Mouse (Mus musculus) left cerebral cortex, postnatal 4 days (tissue): Measurements from ENCODE around the gene Sec61a1. TPM values are rescaled to one million over a fixed set of nuclear protein-coding genes. Genes with fewer than 3 reads are reported as not detected.
A peak's percentile ranks its signal among the peaks of the same experiment; 100 is the strongest.

ENCODE experiments used
- DNase-seq: peaks from one replicate; pipeline ENCODE4 v3.0.0-alpha.2; 2022
- intact Hi-C: fragments of 180-260 bp; cut with DNase I; formaldehyde crosslinking; loops from one replicate; pipeline ENCODE4 v1.15.1; 2025
- total RNA-seq, 2 experiments: library from RNA; stranded (reverse); gene quantifications; 2 replicates each; pipeline ENCODE4 v1.2.3; 2021

Gene Sec61a1
- total RNA-seq, 2 experiments from 2014 or later, result 130 to 133 TPM

GRCm38 (mm10) chr6:88517701-88518403 is 853 bp downstream of the Sec61a1 start:
- intact Hi-C loops, result no loop called here
- no peak for DNase-seq

GRCm38 (mm10) chr6:88516667-88517066 is 2.0 kb downstream of the Sec61a1 start:
- DNase-seq, result no peak
- intact Hi-C loops, result no loop called here

- intact Hi-C loops, result no loop called here
- no peak for DNase-seq
These were observed 2.7 kb downstream of the Sec61a1 start for GRCm38 (mm10) chr6:88515971-88516370.

- intact Hi-C loops, result no loop called here
- DNase-seq, result no peak
These were observed 4.2 kb downstream of the Sec61a1 start for GRCm38 (mm10) chr6:88514546-88514945.

DNA sequence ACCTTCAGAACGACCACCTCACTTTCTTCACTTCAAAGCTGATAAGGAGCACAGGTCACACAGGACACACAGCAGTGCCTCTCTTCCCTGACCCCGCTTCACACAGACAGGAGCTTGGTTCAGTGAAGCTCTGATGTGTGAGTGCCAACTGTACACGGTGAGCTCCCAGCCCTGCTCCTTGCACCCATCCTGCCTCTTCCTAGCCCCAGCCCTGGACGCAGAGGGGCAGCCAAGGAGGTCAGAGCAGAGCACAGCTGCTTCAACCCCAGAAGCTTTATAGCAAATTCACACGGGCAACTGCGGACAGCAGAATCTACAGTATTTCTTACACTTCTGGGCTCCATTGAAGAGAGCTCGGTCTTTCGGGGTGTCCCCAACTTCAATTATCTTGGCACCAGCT is 4.7 kb downstream of the Sec61a1 start:
- intact Hi-C loops, result no loop called here
- no peak for DNase-seq

GRCm38 (mm10) chr6:88503044-88503443 is 15.7 kb downstream of the Sec61a1 start:
- intact Hi-C loops, result loop anchor here (5.0 kb wide), 1 partner anchor 391 kb away; no protein-coding TSS in a partner anchor
- DNase-seq, result no peak

DNA sequence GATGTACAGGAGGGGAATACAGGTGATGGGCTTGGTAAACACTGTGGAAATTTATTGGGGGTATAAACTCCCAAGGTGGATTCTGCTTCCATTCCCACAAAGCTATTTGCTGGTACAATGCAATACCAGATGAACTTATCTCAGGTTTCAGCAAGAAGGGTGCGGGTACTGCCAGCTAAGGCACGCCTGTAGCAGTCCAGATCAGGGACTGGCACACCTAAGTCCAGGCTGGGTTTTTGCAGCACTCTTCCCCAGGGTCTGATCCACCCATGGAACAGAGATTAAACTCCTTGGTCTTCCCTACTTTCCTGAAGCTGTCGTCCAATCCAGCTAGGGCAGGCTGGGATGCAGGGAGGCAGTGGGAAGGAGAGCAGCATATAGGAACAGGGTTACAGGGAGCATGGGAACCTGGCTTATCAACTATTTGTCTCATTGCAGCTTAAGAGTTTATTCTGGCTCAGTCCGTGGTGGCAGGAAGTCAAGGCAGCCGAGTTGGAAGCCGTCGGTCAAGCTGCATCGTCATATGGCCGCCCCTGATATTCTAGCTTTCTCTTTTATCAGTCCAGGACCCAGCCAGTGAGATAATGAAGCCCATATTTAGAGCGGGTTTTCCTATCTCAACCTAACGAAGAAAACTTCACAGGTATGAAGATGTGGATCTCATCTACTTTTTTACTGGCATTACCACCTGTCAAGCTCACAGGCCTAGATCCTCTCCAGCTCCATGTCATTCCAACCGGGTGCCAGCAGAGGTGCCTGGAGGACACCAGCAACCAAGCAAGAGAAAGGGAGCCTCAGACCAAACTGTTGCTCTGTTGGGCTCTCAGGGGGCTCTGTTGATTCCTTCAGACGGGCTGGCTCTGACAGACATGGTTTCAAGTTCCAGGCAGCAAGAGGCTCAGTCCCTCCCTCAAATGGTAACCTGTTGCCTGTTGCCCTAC is 16.4 kb downstream of the Sec61a1 start:
- DNase-seq, result no peak
- intact Hi-C loops, result loop anchor here (5.0 kb wide), 1 partner anchor 390 kb away; no protein-coding TSS in a partner anchor

GRCm38 (mm10) chr6:88500405-88500767 is 18.3 kb downstream of the Sec61a1 start:
- no peak for DNase-seq
- intact Hi-C loops, result loop anchor here (5.0 kb wide), 1 partner anchor 388 kb away; no protein-coding TSS in a partner anchor

- DNase-seq, result peak; percentile 87
- intact Hi-C loops, result loop anchor here (5.0 to 10.0 kb wide), 2 partner anchors 305 to 387 kb away; partner anchors contain the start of gene Gata2
These were observed 19.0 kb downstream of the Sec61a1 start for GRCm38 (mm10) chr6:88499481-88500404.

GRCm38 (mm10) chr6:88493712-88494111 is 25.0 kb downstream of the Sec61a1 start:
- intact Hi-C loops, result loop anchor here (10.0 kb wide), 1 partner anchor 299 kb away; the partner anchor contains the start of gene Gata2
- DNase-seq, result no peak

GRCm38 (mm10) chr6:88490629-88491354 is 27.9 kb downstream of the Sec61a1 start:
- intact Hi-C loops, result loop anchor here (10.0 kb wide), 1 partner anchor 296 kb away; the partner anchor contains the start of gene Gata2
- DNase-seq, result peak; percentile 94

DNA sequence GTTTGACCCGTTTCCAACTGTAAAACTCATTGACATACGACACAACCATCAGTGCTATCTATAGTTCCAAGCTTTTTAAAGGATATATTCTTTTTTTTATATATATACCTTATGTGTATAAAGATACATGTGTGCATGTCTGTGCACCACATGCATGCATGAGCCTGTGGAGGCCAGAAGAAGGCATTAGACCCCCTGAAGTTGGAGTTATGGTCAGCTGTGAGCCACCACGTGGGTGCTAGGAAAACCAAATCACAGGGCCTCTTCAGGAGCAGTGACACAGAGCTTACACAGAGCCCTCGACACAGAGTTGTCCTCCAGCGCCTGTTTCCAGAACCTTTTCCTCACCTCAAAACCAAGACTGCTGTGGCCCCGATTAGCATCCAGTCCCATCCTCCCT is 28.9 kb downstream of the Sec61a1 start:
- no peak for DNase-seq
- intact Hi-C loops, result loop anchor here (10.0 kb wide), 1 partner anchor 295 kb away; the partner anchor contains the start of gene Gata2

GRCm38 (mm10) chr6:88489026-88489425 is 29.7 kb downstream of the Sec61a1 start:
- no peak for DNase-seq
- intact Hi-C loops, result no loop called here

- intact Hi-C loops, result no loop called here
- DNase-seq, result peak; percentile 94
These were observed 31.8 kb downstream of the Sec61a1 start for GRCm38 (mm10) chr6:88486893-88487292.

- no peak for DNase-seq
- intact Hi-C loops, result no loop called here
These were observed 33.3 kb downstream of the Sec61a1 start for GRCm38 (mm10) chr6:88485378-88485777.

GRCm38 (mm10) chr6:88483913-88484312 is 34.8 kb downstream of the Sec61a1 start:
- intact Hi-C loops, result no loop called here
- DNase-seq, result no peak

GRCm38 (mm10) chr6:88483111-88483510 is 35.6 kb downstream of the Sec61a1 start:
- intact Hi-C loops, result no loop called here

GRCm38 (mm10) chr6:88480421-88480820 is 38.3 kb downstream of the Sec61a1 start:
- intact Hi-C loops, result no loop called here
- no peak for DNase-seq

More at GRCm38 (mm10) chr6:88483111-88483510, 35.6 kb downstream of the Sec61a1 start:
- DNase-seq, result peak; percentile 45

- intact Hi-C loops, result no loop called here
- no peak for DNase-seq
These were observed 48.8 kb downstream of the Sec61a1 start for GRCm38 (mm10) chr6:88469878-88470277.
